Comparison of ENCODE assay signal across 26 mouse cellular contexts in the genomic region with DNA sequence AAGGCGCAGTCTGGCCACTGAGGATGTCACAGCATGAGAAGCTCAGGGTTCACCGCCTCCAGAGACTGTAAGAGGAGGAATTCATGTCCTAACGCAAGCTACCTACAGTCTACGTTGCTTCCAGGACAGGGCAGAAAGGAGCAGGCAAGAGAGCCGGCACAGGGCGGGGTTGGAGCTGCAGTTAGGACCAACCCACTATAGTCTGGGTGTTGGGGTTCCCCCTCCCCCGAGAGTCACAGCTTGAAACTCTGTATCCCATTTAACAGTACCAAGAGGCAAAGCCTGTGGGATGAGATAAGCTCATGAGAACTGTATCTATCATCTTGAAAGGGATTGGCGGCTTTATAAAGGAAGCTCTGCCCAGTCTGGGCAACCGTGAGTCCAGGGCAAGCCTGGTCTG.
DNase-seq lines count a peak whose midpoint lies in the region; ATAC-seq and TF ChIP-seq lines count a peak whose summit lies in the region.
"Had no signal": no experiment of that assay in that cellular context is flagged by ENCODE, and none has a peak within 500 bp of the region (broad histone marks: within the 10 kb centered on the region; RNA-seq: fewer than 3 reads in every experiment).

No protein-coding gene starts in this region.

- no peaks in the 10 kb centered on the region for H3K36me3 ChIP-seq in heart, embryonic 15.5 days
- no peaks in the 10 kb centered on the region for H3K36me3 ChIP-seq in heart, embryonic 10.5 days
- peaks cover 8% of the 10 kb centered on the region; the same call in 1 of the 2 replicates for H3K36me3 ChIP-seq in neural tube, embryonic 13.5 days
- H3K36me3 ChIP-seq in liver, embryonic 14.5 days (replicated peaks; ENCODE audit: control insufficient read depth, insufficient read depth, low read depth) = no peaks in the 10 kb centered on the region
- H3K36me3 ChIP-seq: embryonic facial prominence, embryonic 10.5 days; forebrain, embryonic 10.5 days; G1E; lung, embryonic 15.5 days; midbrain, embryonic 15.5 days had no signal

- H3K27ac ChIP-seq in heart, embryonic 15.5 days = no peak overlapping the region
- no peak overlapping the region for H3K27ac ChIP-seq in heart, embryonic 10.5 days
- peak overlapping the region; percentile 23; the same call in 1 of the 2 replicates for H3K27ac ChIP-seq in neural tube, embryonic 13.5 days (replicated peaks)
- no peak overlapping the region for H3K27ac ChIP-seq in liver, embryonic 14.5 days
- H3K27ac ChIP-seq: embryonic facial prominence, embryonic 10.5 days; forebrain, embryonic 10.5 days; hindbrain, postnatal 0 days; lung, embryonic 15.5 days; midbrain, embryonic 15.5 days had no signal

- 0 out of 2 replicates have a peak, but pooled peaks have one; percentile 9 for ATAC-seq in heart, embryonic 15.5 days (replicated peaks; ENCODE audit: insufficient number of reproducible peaks, insufficient read depth, low FRiP score, low read depth)
- ATAC-seq in neural tube, embryonic 13.5 days (ENCODE audit: low read depth) = no peak
- ATAC-seq in liver, embryonic 14.5 days (ENCODE audit: insufficient read depth) = peak; percentile 62; the same call in 1 of the 2 replicates
- ATAC-seq: hindbrain, postnatal 0 days; intestine, postnatal 0 days; midbrain, embryonic 15.5 days; Patski had no signal

- no peak for DNase-seq in heart, embryonic 10.5 days (ENCODE audit: low spot score)
- DNase-seq in neural tube, embryonic 10.5 days (ENCODE audit: extremely low spot score, low spot score) = no peak
- DNase-seq in liver, embryonic 14.5 days (ENCODE audit: low read depth in 3 of 3, low spot score in 3 of 3) = no peak
- no peak for DNase-seq in layer of hippocampus, adult 18-20 months (ENCODE audit: low spot score in 2 of 2)
- no peak for DNase-seq in testis, postnatal 10 days (ENCODE audit: low spot score)
- DNase-seq: adrenal gland, postnatal 36 days; cerebellum, adult 11 months; cerebellum, postnatal 10 days; gastrocnemius, postnatal 10 days; heart, postnatal 10 days; kidney, postnatal 25 days; lung, postnatal 36 days; retina, postnatal 1 day; thymus, postnatal 25 days had no signal

- TF ChIP-seq EP300 in liver, embryonic 14.5 days (IDR thresholded peaks at IDR 0.05; ENCODE audit: low read depth) = no peak

- no peaks in the 10 kb centered on the region for H3K9me3 ChIP-seq in heart, embryonic 15.5 days (replicated peaks)
- no peaks in the 10 kb centered on the region for H3K9me3 ChIP-seq in heart, embryonic 10.5 days
- no peaks in the 10 kb centered on the region for H3K9me3 ChIP-seq in neural tube, embryonic 13.5 days
- no peaks in the 10 kb centered on the region for H3K9me3 ChIP-seq in liver, embryonic 14.5 days (ENCODE audit: control insufficient read depth, low read length)
- H3K9me3 ChIP-seq: embryonic facial prominence, embryonic 10.5 days; forebrain, embryonic 10.5 days; lung, embryonic 15.5 days; midbrain, embryonic 15.5 days had no signal

- H3K4me2 ChIP-seq in heart, embryonic 15.5 days = no peak overlapping the region
- H3K4me2 ChIP-seq in neural tube, embryonic 13.5 days = no peak overlapping the region
- H3K4me2 ChIP-seq in liver, embryonic 14.5 days (ENCODE audit: low read depth) = no peak overlapping the region
- H3K4me2 ChIP-seq: heart, embryonic 11.5 days; lung, embryonic 15.5 days; midbrain, embryonic 15.5 days had no signal

- no peaks in the 10 kb centered on the region for H3K27me3 ChIP-seq in heart, embryonic 15.5 days
- 0 out of 2 replicates have a peak, but pooled peaks cover 4% of the 10 kb centered on the region for H3K27me3 ChIP-seq in heart, embryonic 10.5 days (ENCODE audit: insufficient read depth, poor library complexity, severe bottlenecking)
- H3K27me3 ChIP-seq in neural tube, embryonic 13.5 days = no peaks in the 10 kb centered on the region
- H3K27me3 ChIP-seq in liver, embryonic 14.5 days (ENCODE audit: control insufficient read depth, insufficient read depth, low read length) = no peaks in the 10 kb centered on the region
- H3K27me3 ChIP-seq: lung, embryonic 15.5 days; midbrain, embryonic 15.5 days; Patski had no signal

- no peak overlapping the region for H3K4me3 ChIP-seq in heart, embryonic 15.5 days
- H3K4me3 ChIP-seq in heart, embryonic 10.5 days = no peak overlapping the region
- no peak overlapping the region for H3K4me3 ChIP-seq in neural tube, embryonic 13.5 days
- H3K4me3 ChIP-seq in liver, embryonic 14.5 days (ENCODE audit: insufficient read depth in 1 of 2, low read depth in 2 of 2, low read length in 2 of 2) = no peak overlapping the region
- H3K4me3 ChIP-seq: embryonic facial prominence, embryonic 10.5 days; forebrain, embryonic 10.5 days; lung, embryonic 15.5 days; midbrain, embryonic 15.5 days; myocyte had no signal

- TF ChIP-seq CTCF in liver, embryonic 14.5 days (IDR thresholded peaks at IDR 0.05; ENCODE audit: low read depth) = no peak

- no peak overlapping the region for H3K9ac ChIP-seq in heart, embryonic 15.5 days
- H3K9ac ChIP-seq in neural tube, embryonic 13.5 days = no peak overlapping the region
- no peak overlapping the region for H3K9ac ChIP-seq in liver, embryonic 14.5 days (replicated peaks)
- H3K9ac ChIP-seq: lung, embryonic 15.5 days; midbrain, embryonic 15.5 days had no signal

- 68% methylated on average over 9 of the region's 9 CpGs for WGBS in heart, embryonic 15.5 days
- WGBS in heart, embryonic 10.5 days = 65% methylated on average over 9 of the region's 9 CpGs
- WGBS in neural tube, embryonic 13.5 days = 85% methylated on average over 9 of the region's 9 CpGs
- 39% methylated on average over 9 of the region's 9 CpGs for WGBS in liver, embryonic 14.5 days (ENCODE audit: insufficient replicate concordance)

- no peaks in the 10 kb centered on the region for H3K4me1 ChIP-seq in heart, embryonic 15.5 days (replicated peaks)
- H3K4me1 ChIP-seq in heart, embryonic 10.5 days = peaks cover 20% of the 10 kb centered on the region
- peaks cover 36% of the 10 kb centered on the region for H3K4me1 ChIP-seq in neural tube, embryonic 13.5 days (replicated peaks)
- no peaks in the 10 kb centered on the region; a peak in 1 of 4 replicates for H3K4me1 ChIP-seq in liver, embryonic 14.5 days (replicated peaks; ENCODE audit: control insufficient read depth in 2 of 2, insufficient read depth in 2 of 2, low read length in 1 of 2)
- H3K4me1 ChIP-seq: forebrain, embryonic 10.5 days had no signal
